Mouse (Mus musculus) CH12.LX (cell line): Measurements from ENCODE around the gene Zfp189. TPM values are rescaled to one million over a fixed set of nuclear protein-coding genes. Genes with fewer than 3 reads are reported as not detected.

Experiments used
- DNase-seq: peaks from one replicate; pipeline ENCODE4 v3.0.0-alpha.2; 2013; ENCODE audit errors: extremely low read depth
- H3K27ac ChIP-seq: 2 replicates; pipeline ENCODE4 v1.5.1; 2012; ENCODE audit warnings: low read depth, mild to moderate bottlenecking, control low read depth, moderate library complexity; ENCODE audit not compliant: insufficient read depth
- H3K27me3 ChIP-seq: replicated peaks from 2 replicates; pipeline ENCODE3; 2012; ENCODE audit warnings: inconsistent platforms
- H3K36me3 ChIP-seq, 2 experiments: replicated peaks in 1 of 2; 2 replicates each; pipeline versions ENCODE3 to v1.6.1; 2012; ENCODE audit warnings: inconsistent platforms in 1 of 2, low read length in 1 of 2, mild to moderate bottlenecking in 1 of 2, mixed read lengths in 1 of 2, moderate library complexity in 1 of 2; ENCODE audit not compliant: control insufficient read depth in 1 of 2, insufficient read depth in 1 of 2
- H3K4me1 ChIP-seq, 2 experiments: 2 replicates each; pipeline ENCODE4 v1.6.1; 2012; ENCODE audit warnings: inconsistent platforms in 1 of 2, moderate library complexity in 1 of 2; ENCODE audit not compliant: insufficient read depth in 2 of 2, control insufficient read depth in 1 of 2
- H3K4me2 ChIP-seq: 2 replicates; pipeline ENCODE4 v1.6.1; 2012; ENCODE audit warnings: low read depth, mild to moderate bottlenecking, control low read depth; ENCODE audit not compliant: poor library complexity, insufficient read depth, severe bottlenecking
- H3K4me3 ChIP-seq, 3 experiments: fragments of 150-350 bp in 1 of 3; sonication (generic) in 1 of 3; replicated peaks in 1 of 3; 2 replicates each; pipeline versions ENCODE3 to v1.5.1; 2011 to 2012; ENCODE audit warnings: low read depth in 2 of 3, low read length in 2 of 3, mild to moderate bottlenecking in 2 of 3, moderate library complexity in 2 of 3, control low read depth in 1 of 3, improper control_type of control experiment in 1 of 3, inconsistent platforms in 1 of 3, mixed read lengths in 1 of 3; ENCODE audit not compliant: poor library complexity in 1 of 3
- H3K79me2 ChIP-seq: replicated peaks from 2 replicates; pipeline ENCODE4 v1.6.1; 2012; ENCODE audit warnings: mild to moderate bottlenecking, moderate library complexity; ENCODE audit not compliant: control insufficient read depth, poor library complexity, insufficient read depth, severe bottlenecking; ENCODE audit errors: extremely low read depth
- H3K9ac ChIP-seq: 2 replicates; pipeline ENCODE4 v1.6.1; 2012; ENCODE audit warnings: low read depth, mild to moderate bottlenecking, control low read depth, moderate library complexity; ENCODE audit not compliant: insufficient read depth
- H3K9me3 ChIP-seq: replicated peaks from 2 replicates; pipeline ENCODE3; 2012; ENCODE audit warnings: low read length, inconsistent platforms, mixed read lengths
- CHD1 ChIP-seq: IDR thresholded peaks from 2 replicates; pipeline ENCODE4 v1.6.1; 2012; ENCODE audit warnings: low read depth, low read length, improper control_type of control experiment, inconsistent platforms
- CHD2 ChIP-seq: IDR thresholded peaks from 2 replicates; pipeline ENCODE4 v1.6.1; 2011; ENCODE audit warnings: low read length, improper control_type of control experiment
- CTCF ChIP-seq, 2 experiments: IDR thresholded peaks in 1 of 2; conservative IDR thresholded peaks in 1 of 2; 2 replicates each; pipeline ENCODE4 v1.5.1; 2011 to 2012; ENCODE audit warnings: low read depth in 2 of 2, low read length in 2 of 2, improper control_type of control experiment in 1 of 2, inconsistent platforms in 1 of 2, mild to moderate bottlenecking in 1 of 2, moderate library complexity in 1 of 2
- E2F4 ChIP-seq: IDR thresholded peaks from 2 replicates; pipeline ENCODE4 v1.6.1; 2011; ENCODE audit warnings: low read depth, low read length, improper control_type of control experiment; ENCODE audit not compliant: insufficient replicate concordance
- ELF1 ChIP-seq: IDR thresholded peaks from 2 replicates; pipeline ENCODE4 v1.6.1; 2014; ENCODE audit warnings: low read depth, mild to moderate bottlenecking, inconsistent platforms, low read length, improper control_type of control experiment
- EP300 ChIP-seq: IDR thresholded peaks from 2 replicates; pipeline ENCODE4 v1.6.1; 2011; ENCODE audit warnings: low read length, improper control_type of control experiment
- ETS1 ChIP-seq: conservative IDR thresholded peaks from 2 replicates; pipeline ENCODE4 v1.6.1; 2012; ENCODE audit warnings: low read depth, mild to moderate bottlenecking, inconsistent platforms, low read length, improper control_type of control experiment, moderate library complexity
- HCFC1 ChIP-seq: IDR thresholded peaks from 2 replicates; pipeline ENCODE4 v1.6.1; 2012; ENCODE audit warnings: low read depth, mild to moderate bottlenecking, inconsistent platforms, low read length, improper control_type of control experiment
- IRF4 ChIP-seq: IDR thresholded peaks from 2 replicates; pipeline ENCODE4 v1.6.1; 2014; ENCODE audit warnings: low read depth, mild to moderate bottlenecking, inconsistent platforms, low read length, improper control_type of control experiment
- KAT2A ChIP-seq: IDR thresholded peaks from 2 replicates; pipeline ENCODE4 v1.6.1; 2012; ENCODE audit warnings: low read length, improper control_type of control experiment, inconsistent platforms; ENCODE audit not compliant: insufficient replicate concordance
- MAZ ChIP-seq: IDR thresholded peaks from 2 replicates; pipeline ENCODE4 v1.6.1; 2012; ENCODE audit warnings: low read depth, mild to moderate bottlenecking, inconsistent platforms, low read length, improper control_type of control experiment, moderate library complexity
- MXI1 ChIP-seq: IDR thresholded peaks from 2 replicates; pipeline ENCODE4 v1.6.1; 2011; ENCODE audit warnings: mild to moderate bottlenecking, low read depth, low read length, improper control_type of control experiment
- MYC ChIP-seq: IDR thresholded peaks from 2 replicates; pipeline ENCODE4 v1.6.1; 2011; ENCODE audit warnings: low read depth, mild to moderate bottlenecking, improper control_type of control experiment, low read length
- NRF1 ChIP-seq: IDR thresholded peaks from 2 replicates; pipeline ENCODE4 v1.6.1; 2014; ENCODE audit warnings: low read depth, mild to moderate bottlenecking, inconsistent platforms, low read length, improper control_type of control experiment, moderate library complexity
- PAX5 ChIP-seq: IDR thresholded peaks from 2 replicates; pipeline ENCODE4 v1.6.1; 2012; ENCODE audit warnings: low read length, inconsistent platforms, mixed read lengths
- POLR2AphosphoS2 ChIP-seq: IDR thresholded peaks from 2 replicates; pipeline ENCODE4 v1.6.1; 2011; ENCODE audit warnings: low read depth, low read length, improper control_type of control experiment
- RAD21 ChIP-seq: IDR thresholded peaks from 2 replicates; pipeline ENCODE4 v1.6.1; 2011; ENCODE audit warnings: low read depth, mild to moderate bottlenecking, low read length, improper control_type of control experiment, moderate library complexity
- TBP ChIP-seq: conservative IDR thresholded peaks from 2 replicates; pipeline ENCODE4 v1.6.1; 2011; ENCODE audit warnings: low read depth, low read length, improper control_type of control experiment
- UBTF ChIP-seq: IDR thresholded peaks from 2 replicates; pipeline ENCODE4 v1.6.1; 2012; ENCODE audit warnings: low read depth, mild to moderate bottlenecking, inconsistent platforms, low read length, improper control_type of control experiment, moderate library complexity
- ZC3H11A ChIP-seq: IDR thresholded peaks from 2 replicates; pipeline ENCODE4 v1.6.1; 2012; ENCODE audit warnings: low read depth, mild to moderate bottlenecking, inconsistent platforms, low read length, improper control_type of control experiment
- ZKSCAN1 ChIP-seq: IDR thresholded peaks from 2 replicates; pipeline ENCODE4 v1.6.1; 2012; ENCODE audit warnings: low read depth, inconsistent platforms, low read length, improper control_type of control experiment, borderline replicate concordance
- ZMIZ1 ChIP-seq: IDR thresholded peaks from 2 replicates; pipeline ENCODE4 v1.6.1; 2012; ENCODE audit warnings: low read depth, mild to moderate bottlenecking, inconsistent platforms, low read length, improper control_type of control experiment
- ZNF384 ChIP-seq: IDR thresholded peaks from 2 replicates; pipeline ENCODE4 v1.6.1; 2012; ENCODE audit warnings: low read depth, low read length, improper control_type of control experiment, inconsistent platforms
- dilution Hi-C: fragments of 300-500 bp; cut with MboI; formaldehyde crosslinking; loops from 2 replicates; pipeline ENCODE4 v1.14.3; 2020; ENCODE audit warnings: low sequenced_read_pairs; ENCODE audit not compliant: extremely low pct_unique_long_range_greater_than_20kb, extremely low pct_ligation_motif_present
- in situ Hi-C: fragments of 300-500 bp; cut with MboI; formaldehyde crosslinking; loops from 3 replicates; pipeline ENCODE4 v1.14.3; 2019; ENCODE audit warnings: low sequenced_read_pairs, low pct_ligation_motif_present, low pct_unique_long_range_greater_than_20kb, mixed read lengths
- polyA plus RNA-seq: library from polyadenylated mRNA; unstranded; fragments of >175 nt; gene quantifications from 2 replicates; pipeline ENCODE4 v1.2.1, GENCODE M21; 2012; ENCODE audit warnings: low read depth; ENCODE audit not compliant: insufficient read length
- total RNA-seq, 2 experiments: library from RNA; depleted of rRNA; stranded (reverse); fragments of 300-350 nt in 1 of 2; fragments of >200 nt in 1 of 2; gene quantifications; 2 replicates each; pipeline ENCODE4 v1.2.3; 2012 to 2014

Zfp189 gene
- total and polyA plus RNA-seq, 3 experiments, result 1.6 to 5.1 (median 4.3) TPM

GRCm38 (mm10) chr4:49553380-49553779 is 32.4 kb downstream of the Zfp189 start:
- H3K4me3 ChIP-seq, result no peak overlapping the region
- H3K4me2 ChIP-seq, result no peak overlapping the region
- dilution Hi-C loops, result no loop called here
- in situ Hi-C loops, result no loop called here
- H3K27ac ChIP-seq, result no peak overlapping the region
- no peaks in the 10 kb centered on the region for H3K9me3 ChIP-seq
- H3K79me2 ChIP-seq, result no peaks in the 10 kb centered on the region
- no peaks in the 10 kb centered on the region for H3K27me3 ChIP-seq
- H3K36me3 ChIP-seq, result no peaks in the 10 kb centered on the region
- H3K9ac ChIP-seq, result no peak overlapping the region
- TF ChIP-seq ETS1 (no peak), ELF1 (no peak), ZMIZ1 (no peak), CTCF (conservative IDR thresholded peaks at IDR 0.05 in 1 of 2, IDR thresholded peaks at IDR 0.05 in 1 of 2; ENCODE audit: low read depth in 2 of 2, low read length in 2 of 2) (no peak), UBTF (no peak), ZKSCAN1 (no peak), KAT2A (no peak), IRF4 (no peak), HCFC1 (no peak), CHD2 (no peak), ZNF384 (no peak), CHD1 (no peak), PAX5 (no peak)
- no peak for DNase-seq
- H3K4me1 ChIP-seq, result no peaks in the 10 kb centered on the region

GRCm38 (mm10) chr4:49557375-49557774 is 36.4 kb downstream of the Zfp189 start:
- H3K4me1 ChIP-seq, result no peaks in the 10 kb centered on the region; a peak in 1 of 4 replicates
- no peaks in the 10 kb centered on the region for H3K27me3 ChIP-seq
- no peaks in the 10 kb centered on the region for H3K36me3 ChIP-seq
- no peak overlapping the region for H3K9ac ChIP-seq
- H3K27ac ChIP-seq, result no peak overlapping the region
- no peaks in the 10 kb centered on the region for H3K9me3 ChIP-seq
- in situ Hi-C loops, result no loop called here
- dilution Hi-C loops, result no loop called here
- no peaks in the 10 kb centered on the region for H3K79me2 ChIP-seq
- no peak for DNase-seq
- no peak for TF ChIP-seq MXI1
- TF ChIP-seq NRF1, result no peak
- no peak for TF ChIP-seq EP300
- no peak for TF ChIP-seq ZKSCAN1
- no peak for TF ChIP-seq TBP
- no peak for TF ChIP-seq RAD21
- no peak for TF ChIP-seq ELF1
- TF ChIP-seq E2F4, result no peak
- TF ChIP-seq MYC, result no peak
- TF ChIP-seq ZC3H11A, result no peak
- TF ChIP-seq ETS1, result no peak
- TF ChIP-seq POLR2AphosphoS2, result no peak
- no peak for TF ChIP-seq MAZ
- TF ChIP-seq, all 38 proteins: peak for 0
- H3K4me2 ChIP-seq, result no peak overlapping the region
- H3K4me3 ChIP-seq, result no peak overlapping the region
